Mouse (Mus musculus) frontal cortex, postnatal 10 days (tissue): ENCODE data around the gene Osbp.

ENCODE experiments used
- DNase-seq, 2 experiments: peaks; one replicate each; pipeline ENCODE4 v3.0.0; 2022; ENCODE audit warnings: low spot score in 2 of 2, mixed read lengths in 1 of 2

Gene Osbp

DNA sequence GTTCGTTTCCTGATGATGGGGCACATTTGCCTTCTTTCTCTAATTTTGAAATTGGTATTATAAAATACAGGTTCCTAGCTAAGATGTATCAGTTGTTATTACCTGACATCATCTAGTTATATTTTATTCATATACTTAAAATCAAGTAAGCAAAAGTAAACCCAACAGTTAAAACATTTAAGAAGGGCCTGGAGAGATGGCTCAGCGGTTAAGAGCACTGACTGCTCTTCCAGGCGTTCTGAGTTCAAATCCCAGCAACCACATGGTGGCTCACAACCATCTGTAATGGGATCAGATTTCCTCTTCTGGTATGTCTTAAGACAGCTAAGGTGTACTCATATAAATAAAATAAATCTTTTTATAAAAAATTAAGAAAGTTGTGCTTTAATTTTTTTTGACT is 22.1 kb downstream of the Osbp start:
- no peak for DNase-seq

DNA sequence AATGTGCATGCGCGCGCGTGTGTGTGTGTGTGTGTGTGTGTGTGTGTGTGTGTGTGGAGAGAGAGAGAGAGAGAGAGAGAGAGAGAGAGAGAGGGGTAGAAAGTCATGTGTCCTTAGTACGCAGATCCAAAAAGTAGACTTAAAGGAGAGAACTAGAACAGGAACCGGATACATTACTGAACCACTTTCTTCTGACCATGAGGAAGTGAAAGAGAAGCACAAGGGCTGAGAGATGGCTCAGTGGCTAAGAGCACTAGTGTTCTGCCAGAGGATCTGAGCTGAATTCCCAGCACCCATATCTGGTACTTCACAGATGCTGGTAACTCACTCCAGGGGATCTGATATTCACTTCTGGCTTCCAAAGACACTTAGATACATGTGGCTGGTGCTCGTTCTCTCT is 23.6 kb downstream of the Osbp start:
- no peak for DNase-seq

DNA sequence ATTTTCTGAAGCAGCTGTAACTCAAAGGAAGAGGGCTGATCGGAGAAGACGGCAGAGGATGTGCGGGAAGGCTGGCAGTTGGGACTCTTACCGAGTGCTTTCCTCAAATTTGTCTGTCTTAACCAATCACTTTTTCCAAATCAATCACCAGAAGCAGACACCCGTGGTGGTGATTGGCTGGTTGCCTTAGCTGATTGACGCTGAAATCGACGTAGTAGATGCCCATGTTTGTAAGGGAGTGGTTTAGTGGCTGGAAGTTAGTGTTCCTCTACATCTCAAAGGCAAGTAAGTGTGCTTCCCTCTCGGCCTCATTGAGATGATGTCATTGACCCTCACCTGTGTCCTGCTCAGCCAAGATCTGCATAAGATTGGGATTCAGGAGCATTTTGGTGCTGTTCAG is 26.3 kb downstream of the Osbp start:
- no peak for DNase-seq

DNA sequence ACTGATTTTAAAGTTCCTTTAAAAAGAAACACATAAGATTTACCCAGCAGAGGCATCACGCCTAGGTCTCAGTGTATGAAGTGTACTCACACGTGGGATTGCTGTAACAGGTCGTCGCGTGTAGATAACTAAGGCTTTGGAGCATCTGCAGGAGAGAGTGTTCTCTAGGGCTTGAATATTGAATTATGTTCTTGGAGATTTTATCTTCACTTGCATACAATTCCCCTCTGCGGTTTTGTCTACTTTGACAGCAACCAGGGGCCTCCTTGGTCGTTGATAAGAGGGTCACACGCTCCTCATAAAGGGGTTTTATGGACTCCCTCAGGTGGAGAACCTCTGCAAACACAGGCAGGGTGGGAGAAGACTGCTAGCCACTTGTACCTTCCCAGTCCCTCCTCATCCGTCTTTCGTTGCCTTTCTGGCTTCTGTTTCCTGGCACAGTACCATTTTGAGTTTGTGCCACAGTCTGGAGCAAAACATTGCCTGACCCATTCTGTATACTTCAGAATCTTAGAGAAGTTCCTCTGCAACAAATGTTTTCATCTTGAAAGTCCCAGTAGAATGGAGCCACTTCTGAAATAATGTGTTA is 26.8 kb downstream of the Osbp start:
- DNase-seq = no peak

DNA sequence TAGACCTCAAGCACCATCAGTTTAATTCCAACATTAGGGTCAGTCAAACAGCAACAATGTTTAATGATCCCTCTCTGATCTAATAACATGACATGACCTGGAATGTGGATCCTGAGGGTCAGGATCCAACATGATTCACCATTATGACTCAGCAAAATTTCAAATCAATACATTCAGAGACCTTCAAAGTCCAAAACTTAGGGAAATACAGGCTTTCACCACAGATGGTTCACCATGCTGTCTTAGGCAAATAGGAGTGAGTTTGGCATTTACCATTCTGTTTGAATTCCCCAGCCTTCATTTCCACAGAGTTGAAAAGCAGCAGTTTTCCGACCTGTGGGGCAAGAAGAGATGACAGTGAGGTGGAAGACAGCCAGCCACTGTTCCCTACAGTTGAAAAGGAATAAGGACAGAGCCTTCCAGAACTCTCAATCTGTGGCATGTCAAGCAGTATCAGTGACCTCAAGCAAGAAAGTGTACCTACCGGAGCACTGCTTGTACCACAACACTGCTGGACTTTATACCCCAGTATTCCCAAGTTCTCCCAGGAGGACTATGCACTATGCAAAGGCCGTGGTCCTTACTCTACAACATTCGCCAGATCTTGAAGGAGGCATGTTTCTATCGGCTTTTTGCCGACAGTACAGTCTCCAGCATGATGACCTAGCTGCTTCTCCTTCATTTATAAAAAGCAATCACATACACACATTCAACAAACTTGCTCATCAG is 29.1 kb downstream of the Osbp start:
- DNase-seq = no peak

DNA sequence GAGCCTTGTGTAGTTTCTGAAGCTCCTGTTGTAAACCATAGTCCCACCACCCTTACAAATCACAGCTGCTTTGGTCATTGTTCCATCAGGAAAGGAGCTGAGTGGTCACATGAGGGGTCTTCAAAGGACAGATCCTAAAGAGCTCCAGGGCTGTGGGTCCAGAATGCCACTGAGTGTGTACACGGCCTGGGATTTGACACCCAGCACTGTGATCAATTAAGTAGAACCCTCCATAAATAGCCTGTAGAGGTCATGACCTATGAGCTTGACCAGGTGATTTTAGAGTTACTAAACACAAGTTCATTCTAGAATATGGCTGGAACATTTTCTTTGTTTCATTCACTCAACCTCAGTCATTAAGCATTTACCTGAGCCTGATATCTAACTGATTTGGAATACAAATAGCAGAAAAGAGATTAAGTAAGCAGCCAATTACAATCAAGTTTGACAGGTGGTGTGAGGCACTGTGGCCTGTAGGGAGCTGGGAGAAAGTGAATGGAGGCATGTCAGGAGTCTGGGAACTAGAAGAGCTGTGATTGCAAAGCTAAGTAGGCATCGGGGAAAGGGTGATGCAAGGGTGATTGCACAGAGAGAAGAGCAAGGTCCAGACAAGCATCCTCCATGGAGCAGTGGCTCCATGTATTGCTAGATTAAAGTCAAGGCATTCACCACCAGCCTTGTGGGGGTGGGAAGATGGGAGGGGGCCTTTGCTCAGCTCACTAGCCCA is 30.1 kb downstream of the Osbp start:
- no peak for DNase-seq

DNA sequence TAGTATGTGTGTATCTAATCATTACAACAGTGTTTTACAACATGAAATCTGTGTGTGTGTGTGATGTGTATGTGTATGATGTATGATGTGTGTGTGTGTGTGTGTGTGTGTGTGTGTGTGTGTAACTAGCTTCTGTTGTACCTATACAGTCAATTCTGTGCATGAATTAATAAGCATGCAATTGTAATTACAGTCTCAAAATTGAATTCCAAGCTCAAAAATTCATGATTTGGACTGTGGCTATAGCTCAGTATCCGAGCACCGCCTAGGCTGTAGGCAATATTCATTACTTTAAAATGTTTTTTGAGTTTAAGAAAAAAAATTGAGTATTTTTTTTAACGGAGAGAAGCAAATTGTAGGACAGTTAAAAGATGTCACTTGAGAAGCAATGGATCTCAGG is 35.9 kb downstream of the Osbp start:
- DNase-seq = no peak

DNA sequence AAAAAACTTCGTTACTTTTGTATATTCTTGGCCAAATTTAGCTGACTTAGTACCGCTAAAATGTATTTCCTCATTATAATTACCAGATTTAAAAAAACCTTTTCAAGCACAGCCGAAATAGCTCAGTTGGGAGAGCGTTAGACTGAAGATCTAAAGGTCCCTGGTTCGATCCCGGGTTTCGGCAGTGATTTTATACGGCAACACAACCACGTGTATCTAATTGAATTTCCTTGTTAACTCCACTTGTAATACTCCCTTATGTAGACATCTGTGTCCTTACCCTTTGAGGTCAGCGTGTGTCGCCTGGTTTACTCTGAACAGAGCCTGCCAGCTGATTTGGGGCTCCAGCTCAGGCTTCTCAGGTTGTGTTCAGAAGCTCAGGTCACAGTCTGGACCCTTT is 36.4 kb downstream of the Osbp start:
- peak in 1 of 2 experiments; percentile 57 for DNase-seq

DNA sequence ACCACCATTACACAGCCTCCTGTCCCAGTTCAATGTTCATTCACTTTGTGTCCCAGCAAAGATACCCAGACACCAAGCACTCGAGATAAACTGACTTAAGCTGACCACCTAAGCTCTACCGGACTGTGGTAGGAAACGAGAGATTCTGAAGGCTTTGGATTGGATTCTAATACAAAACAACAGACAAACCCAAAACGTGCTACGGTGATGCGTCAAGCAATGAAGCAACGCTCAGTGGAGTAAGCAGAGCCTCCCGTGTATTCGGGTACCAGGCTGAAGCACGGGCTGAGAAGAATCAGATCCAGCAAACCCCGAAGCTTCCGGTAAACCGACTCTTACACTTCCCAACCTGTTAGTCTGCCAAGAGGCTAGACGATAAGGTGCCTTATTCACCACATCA is 37.0 kb downstream of the Osbp start:
- DNase-seq = no peak

DNA sequence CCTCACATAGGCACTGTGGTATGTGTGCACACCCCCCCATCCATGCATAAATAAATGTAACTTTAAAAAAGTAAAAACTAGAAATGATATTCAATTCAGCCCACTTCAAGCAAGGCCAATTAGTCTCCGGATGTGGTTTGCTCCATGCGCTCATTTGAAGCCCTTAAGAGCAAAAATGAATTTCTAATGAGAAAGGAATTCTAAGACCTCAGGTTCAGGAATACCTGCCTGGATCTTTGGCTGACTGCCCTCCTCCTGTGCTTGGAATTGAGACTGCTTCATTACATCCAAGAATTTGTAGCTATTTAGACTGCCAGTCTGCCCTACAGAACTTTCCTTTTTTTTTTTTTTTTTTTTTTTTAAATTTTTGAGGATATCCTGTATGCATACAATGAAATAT is 37.8 kb downstream of the Osbp start:
- DNase-seq = no peak

DNA sequence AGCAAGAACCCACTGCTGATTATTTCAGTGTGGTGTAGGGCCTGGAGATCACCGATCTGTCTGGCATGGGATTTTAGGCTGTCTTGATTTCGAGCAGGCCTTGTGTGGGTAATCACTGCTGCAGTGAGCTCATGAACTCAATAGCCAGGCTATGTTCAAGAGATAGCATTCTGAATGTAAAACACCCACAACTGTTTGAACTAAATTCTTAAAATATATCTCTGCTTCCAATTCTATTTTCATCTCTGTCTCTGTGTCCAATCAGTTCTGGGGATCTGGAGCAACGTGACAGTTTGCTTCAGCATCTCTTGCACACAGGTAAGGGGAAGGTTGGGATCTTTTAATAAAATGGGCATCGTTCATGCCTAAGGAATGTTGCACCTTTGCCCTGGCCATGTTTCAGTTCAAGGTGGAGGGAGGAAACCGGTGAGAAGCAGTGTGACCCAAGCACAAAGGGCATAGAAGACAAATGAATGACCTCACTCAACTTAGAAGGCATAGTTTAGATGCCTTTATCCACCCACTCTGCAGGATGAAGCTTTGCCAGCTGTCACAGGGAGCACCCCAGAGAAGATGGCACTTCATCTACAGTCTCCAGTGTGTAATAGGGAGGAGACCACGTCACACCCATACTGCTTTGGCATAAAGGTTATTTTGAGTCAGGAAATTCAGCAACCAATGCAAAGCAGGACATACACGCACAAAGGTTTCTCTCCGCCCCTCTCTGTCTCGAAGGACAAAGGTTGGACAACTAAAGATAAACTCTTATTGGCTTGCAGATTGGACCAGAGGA is 38.7 kb downstream of the Osbp start:
- no peak for DNase-seq

DNA sequence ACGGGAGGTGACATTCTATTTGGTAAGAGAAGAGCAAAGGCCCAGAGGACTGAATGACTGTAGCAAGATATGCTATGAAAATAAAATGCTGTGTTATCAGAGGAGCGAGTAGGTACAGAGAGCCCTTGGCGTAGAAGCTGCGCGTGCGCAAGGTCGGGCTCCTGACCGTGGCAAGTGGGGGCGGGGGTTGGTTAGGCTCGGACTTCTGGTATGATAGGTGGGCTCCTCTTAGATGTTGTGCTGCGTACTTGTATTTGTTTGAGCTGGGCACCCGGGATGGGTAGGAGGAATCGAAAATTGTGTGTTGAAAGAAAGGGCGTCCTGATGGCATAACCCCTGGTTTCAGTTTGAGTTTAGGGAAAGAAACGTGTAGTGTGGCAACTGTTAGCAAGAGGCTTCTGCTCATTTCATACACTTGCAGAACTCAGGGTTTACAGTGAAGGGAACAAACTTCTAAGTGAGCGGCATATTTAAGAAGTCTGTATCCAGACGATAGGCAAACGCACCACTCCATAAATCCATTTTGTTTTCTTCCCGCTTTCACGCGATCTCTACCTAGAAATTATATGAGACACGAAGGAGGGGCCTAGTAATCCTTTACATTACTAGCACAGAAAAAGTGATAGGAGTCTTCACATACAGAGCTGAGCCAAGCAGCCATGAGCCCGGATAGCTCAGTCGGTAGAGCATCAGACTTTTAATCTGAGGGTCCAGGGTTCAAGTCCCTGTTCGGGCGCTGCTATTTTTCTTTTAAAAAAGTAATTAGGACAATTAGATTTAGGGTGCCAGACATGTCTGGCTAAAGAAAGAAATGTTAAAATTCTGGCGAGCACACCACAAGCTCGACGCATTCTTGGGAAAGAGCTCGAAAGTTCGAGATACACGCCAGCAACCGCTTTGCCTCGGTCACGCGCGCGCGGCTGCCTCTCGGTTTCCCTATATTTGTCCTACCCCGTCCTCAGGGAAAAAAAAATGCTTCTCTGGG is 39.9 kb downstream of the Osbp start:
- DNase-seq = peak; percentile 68 to 84

DNA sequence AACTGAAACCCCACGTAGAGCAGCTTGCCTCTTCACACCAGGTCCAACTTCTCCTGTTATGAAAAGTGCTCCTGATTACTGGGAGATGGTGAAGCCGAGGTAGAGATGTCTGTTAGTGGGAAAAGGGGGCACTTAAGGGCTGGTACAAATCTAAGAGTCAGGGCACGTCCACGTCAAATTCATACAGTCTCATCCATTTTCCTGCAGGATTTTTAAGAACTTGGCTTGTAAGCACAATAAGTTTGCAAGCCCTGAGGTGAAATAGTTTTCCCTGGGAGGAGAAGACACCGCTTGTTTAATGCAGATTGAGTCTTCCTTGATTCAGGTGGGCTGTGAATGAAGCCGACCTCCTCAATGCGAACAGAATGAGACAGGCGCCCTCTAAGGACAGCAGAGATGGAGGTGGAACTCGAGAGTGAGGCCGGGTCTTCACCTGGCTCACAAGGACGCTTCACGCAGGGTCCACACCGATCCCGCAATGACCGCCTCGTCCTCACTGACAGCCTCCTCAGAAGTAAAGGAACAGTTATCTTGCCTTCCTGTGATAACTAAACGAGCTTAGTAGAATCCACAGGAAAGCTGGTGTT is 40.7 kb downstream of the Osbp start:
- peak in 1 of 2 experiments; percentile 29 for DNase-seq

DNA sequence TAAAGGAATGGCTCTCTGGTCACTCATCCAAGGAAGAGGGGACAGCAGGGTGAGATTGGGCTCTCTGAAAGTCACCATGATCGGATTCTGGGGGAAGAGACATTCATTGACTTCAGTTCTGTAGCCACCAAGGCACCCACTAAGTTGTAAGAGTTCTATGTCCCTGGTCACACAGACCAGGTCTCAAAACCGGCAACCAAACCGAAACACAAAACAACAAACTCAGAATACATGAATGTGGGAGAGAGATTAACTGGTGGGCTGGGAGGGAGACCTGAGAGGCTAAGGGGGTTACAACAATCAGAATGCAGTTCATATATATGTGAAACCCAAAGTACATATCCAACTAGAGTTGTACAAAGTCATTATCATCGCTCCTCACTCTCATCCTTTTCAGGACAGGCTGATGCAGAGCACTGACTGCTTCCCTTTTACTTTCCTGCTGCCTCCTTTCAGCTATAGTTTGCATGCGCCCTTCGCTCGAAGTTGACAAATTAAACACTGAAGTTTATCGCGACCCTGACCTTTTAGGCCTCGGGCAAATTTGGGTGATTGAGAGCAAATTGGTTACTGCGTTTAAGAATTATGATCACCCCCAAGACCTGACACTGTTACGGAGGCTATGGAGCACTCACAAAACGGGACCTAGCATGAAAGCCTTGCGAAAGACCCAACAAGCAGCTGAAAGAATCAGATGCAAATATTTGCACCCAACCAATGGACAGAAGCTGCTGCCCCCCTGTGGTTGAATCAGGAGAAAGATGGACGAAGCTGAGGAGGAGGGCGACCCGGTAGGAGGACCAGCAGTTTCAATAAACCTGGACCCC is 41.6 kb downstream of the Osbp start:
- peak in 1 of 2 experiments; percentile 32 for DNase-seq

DNA sequence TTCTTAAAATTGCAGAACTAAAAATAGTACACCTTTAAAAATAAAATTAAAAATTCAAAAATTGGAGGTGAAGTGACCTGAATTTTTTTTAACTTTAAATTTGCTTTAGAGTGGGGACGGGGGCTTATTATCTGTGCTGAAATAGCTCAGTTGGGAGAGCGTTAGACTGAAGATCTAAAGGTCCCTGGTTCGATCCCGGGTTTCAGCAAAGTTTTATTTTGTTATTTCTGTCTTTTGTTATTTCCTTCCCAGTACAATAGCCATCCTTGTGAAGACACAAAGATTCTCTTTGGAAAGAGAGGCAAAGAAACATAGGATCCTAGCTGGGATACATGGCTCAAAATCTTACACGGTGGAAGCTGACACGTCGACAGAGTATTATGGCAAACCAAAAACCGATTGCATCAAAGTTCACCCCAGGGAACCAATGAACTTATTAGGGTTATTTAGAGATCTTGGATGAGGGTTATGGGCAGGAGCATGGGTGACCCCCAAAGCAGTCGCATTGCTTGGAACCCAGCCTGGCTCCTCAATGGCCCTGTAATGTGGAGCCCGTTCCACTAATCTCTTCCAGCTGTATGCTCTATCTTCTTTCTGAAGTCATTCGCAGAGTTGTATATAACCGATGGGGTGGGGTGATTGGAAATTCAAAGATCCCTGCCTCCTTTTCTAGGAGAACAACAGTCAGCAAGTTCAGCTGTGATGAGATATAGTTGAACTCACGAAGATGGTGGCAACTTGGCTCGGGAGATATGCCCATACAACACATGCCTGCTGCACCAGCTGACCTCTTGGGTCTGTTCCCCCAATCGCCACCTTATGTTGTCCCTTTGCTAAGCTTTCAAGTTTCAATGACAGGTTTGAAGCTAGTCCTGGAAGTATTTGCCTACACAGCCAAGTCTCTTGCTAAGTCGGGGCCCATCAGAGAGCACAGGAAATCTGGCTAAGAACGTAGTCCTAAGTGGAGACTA is 43.0 kb downstream of the Osbp start:
- no peak for DNase-seq

DNA sequence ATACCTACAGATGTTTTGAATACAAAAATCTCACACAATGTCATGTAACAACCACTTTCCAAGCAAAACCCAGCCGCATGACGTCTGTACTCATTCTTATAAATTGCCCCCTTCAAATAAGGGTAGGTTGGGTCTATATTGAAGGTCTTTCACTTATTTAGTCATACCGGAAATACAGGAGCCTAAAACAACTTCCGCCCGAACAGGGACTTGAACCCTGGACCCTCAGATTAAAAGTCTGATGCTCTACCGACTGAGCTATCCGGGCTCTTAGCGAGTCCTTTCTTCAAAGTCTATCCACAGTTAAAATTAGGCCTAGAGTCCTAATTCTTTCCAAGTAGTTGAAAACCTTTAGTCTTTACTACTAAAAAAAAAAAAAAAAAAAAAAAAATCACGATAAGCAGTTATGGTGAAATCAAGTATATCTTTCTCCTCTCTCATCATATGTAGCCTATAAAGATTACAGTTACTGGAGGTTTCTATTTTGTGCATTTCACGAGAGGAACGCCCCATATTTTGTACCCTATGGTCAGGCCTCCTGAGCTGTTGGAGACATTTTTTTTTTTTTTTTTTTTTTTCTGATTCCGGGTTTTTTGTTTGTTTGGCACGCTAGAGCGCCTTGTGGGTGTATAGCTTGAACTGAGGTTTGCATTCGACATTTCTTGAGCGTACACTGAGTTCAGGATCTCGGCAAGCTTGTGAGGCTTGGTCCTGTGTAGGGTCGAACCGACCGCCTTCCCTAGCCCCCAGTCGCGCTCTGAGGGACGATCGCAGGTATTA is 44.0 kb downstream of the Osbp start:
- DNase-seq = peak in 1 of 2 experiments; percentile 68

DNA sequence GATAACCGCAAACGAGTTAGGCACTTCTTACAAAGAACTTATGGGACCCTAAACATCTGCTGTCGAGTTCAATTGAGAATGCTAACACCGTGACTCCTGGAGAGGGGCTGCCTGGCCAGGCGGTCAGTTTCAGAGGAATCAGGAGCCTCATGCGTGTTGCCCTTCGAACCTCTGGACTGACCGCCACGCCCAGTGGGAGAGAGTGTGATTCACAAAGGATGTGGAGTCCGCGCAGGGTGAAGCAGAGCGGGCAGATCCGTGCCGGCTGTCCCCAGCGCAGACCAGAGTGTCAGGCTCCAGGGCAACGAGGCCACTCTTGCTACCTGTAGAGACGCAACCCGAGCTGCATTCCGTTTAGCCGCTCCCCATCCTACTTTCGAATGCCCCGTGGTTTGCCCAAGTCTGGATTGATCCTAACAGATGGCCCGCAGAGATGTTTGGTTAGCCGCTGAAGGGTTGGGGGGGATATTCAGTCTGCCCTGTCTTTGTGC is 44.6 kb downstream of the Osbp start:
- peak in 1 of 2 experiments; percentile 55 for DNase-seq
